Mouse (Mus musculus) myocyte (in vitro differentiated cells): ENCODE measurements around the gene Mfsd14b. TPM values are rescaled to one million over a fixed set of nuclear protein-coding genes. Genes with fewer than 3 reads are reported as not detected.

ENCODE experiments used
- H3K27me3 ChIP-seq: one replicate; pipeline ENCODE4 v1.6.1; 2011; ENCODE audit not compliant: control insufficient read depth, insufficient read depth, insufficient read length
- H3K36me3 ChIP-seq: one replicate; pipeline ENCODE4 v1.6.1; 2011; ENCODE audit not compliant: control insufficient read depth, insufficient read depth
- H3K4me2 ChIP-seq: one replicate; pipeline ENCODE4 v1.6.1; 2011; ENCODE audit warnings: low read depth, control low read depth
- H3K4me3 ChIP-seq: one replicate; pipeline ENCODE4 v1.5.1; 2011; ENCODE audit warnings: mild to moderate bottlenecking, control low read depth, moderate library complexity
- H3K79me2 ChIP-seq: one replicate; pipeline ENCODE4 v1.6.1; 2011; ENCODE audit not compliant: control insufficient read depth, insufficient read depth
- H3ac ChIP-seq: one replicate; pipeline ENCODE4 v1.6.1; 2011; ENCODE audit not compliant: control insufficient read depth, insufficient read length
- CEBPB ChIP-seq: IDR thresholded peaks from 2 replicates; pipeline ENCODE4 v1.6.1; 2011; ENCODE audit warnings: mild to moderate bottlenecking, moderate library complexity; ENCODE audit not compliant: poor library complexity, insufficient read depth, severe bottlenecking
- E2F4 ChIP-seq: IDR thresholded peaks from one replicate; pipeline ENCODE4 v1.6.1; 2011; ENCODE audit warnings: mild to moderate bottlenecking, control low read depth, moderate library complexity; ENCODE audit not compliant: insufficient read depth
- MAX ChIP-seq: IDR thresholded peaks from one replicate; pipeline ENCODE4 v1.6.1; 2011; ENCODE audit warnings: low read depth, mild to moderate bottlenecking, control low read depth
- MYOD1 ChIP-seq, 3 experiments: IDR thresholded peaks; one replicate each; pipeline ENCODE4 v1.6.1; 2011; ENCODE audit warnings: control low read depth in 2 of 3, low read depth in 2 of 3, mild to moderate bottlenecking in 2 of 3, moderate library complexity in 1 of 3; ENCODE audit not compliant: insufficient read length in 2 of 3, control insufficient read depth in 1 of 3
- MYOG ChIP-seq, 3 experiments: IDR thresholded peaks; one replicate each; pipeline ENCODE4 v1.6.1; 2011; ENCODE audit warnings: control low read depth in 2 of 3, low read depth in 2 of 3, mild to moderate bottlenecking in 2 of 3; ENCODE audit not compliant: insufficient read length in 2 of 3, control insufficient read depth in 1 of 3, insufficient read depth in 1 of 3
- POLR2A ChIP-seq: IDR thresholded peaks from one replicate; pipeline ENCODE4 v1.6.1; 2011; ENCODE audit warnings: low read depth, mild to moderate bottlenecking, control low read depth, moderate library complexity; ENCODE audit not compliant: insufficient read length
- POLR2AphosphoS2 ChIP-seq: IDR thresholded peaks from one replicate; pipeline ENCODE4 v1.6.1; 2011; ENCODE audit warnings: low read depth, control low read depth; ENCODE audit not compliant: insufficient read length
- REST ChIP-seq: IDR thresholded peaks from one replicate; pipeline ENCODE4 v1.6.1; 2011; ENCODE audit warnings: mild to moderate bottlenecking, control low read depth, moderate library complexity; ENCODE audit not compliant: insufficient read depth, insufficient read length
- SRF ChIP-seq: IDR thresholded peaks from one replicate; pipeline ENCODE4 v1.6.1; 2011; ENCODE audit warnings: low read depth; ENCODE audit not compliant: control insufficient read depth, insufficient read length
- TCF12 ChIP-seq: IDR thresholded peaks from one replicate; pipeline ENCODE4 v1.6.1; 2011; ENCODE audit warnings: mild to moderate bottlenecking, control low read depth; ENCODE audit not compliant: poor library complexity, insufficient read depth, severe bottlenecking
- TCF3 ChIP-seq: IDR thresholded peaks from one replicate; pipeline ENCODE4 v1.6.1; 2011; ENCODE audit warnings: low read depth, control low read depth; ENCODE audit not compliant: insufficient read length
- USF1 ChIP-seq: IDR thresholded peaks from one replicate; pipeline ENCODE4 v1.6.1; 2011; ENCODE audit warnings: low read depth, mild to moderate bottlenecking, control low read depth, moderate library complexity
- polyA plus RNA-seq: library from polyadenylated mRNA; unstranded; fragments of >200 nt; fragmentation: generic; extraction: Trizol; gene quantifications from one replicate; pipeline ENCODE4 v1.2.1, GENCODE M21; 2012; ENCODE audit warnings: missing spikeins

Mfsd14b gene
- polyA plus RNA-seq, 1 experiment: 6.0 TPM

GRCm38 (mm10) chr13:65100678-65101077, 12.1 kb downstream of the Mfsd14b start:
- Histone ChIP-seq H3K79me2 (peaks cover 28% of the 10 kb centered on the region), H3K36me3 (no peaks in the 10 kb centered on the region), H3ac (no peak overlapping the region), H3K4me2 (no peak overlapping the region), H3K4me3 (no peak overlapping the region), H3K27me3 (no peaks in the 10 kb centered on the region)
- TF ChIP-seq USF1 (no peak), POLR2A (no peak), POLR2AphosphoS2 (no peak), CEBPB (no peak), SRF (no peak), TCF3 (no peak), REST (no peak), MYOD1 (IDR thresholded peaks at IDR 0.05; ENCODE audit: control insufficient read depth in 1 of 3, insufficient read length in 2 of 3, low read depth in 2 of 3) (no peak)

- H3K27me3 ChIP-seq: no peaks in the 10 kb centered on the region
- H3ac ChIP-seq: no peak overlapping the region
- no peak overlapping the region for H3K4me2 ChIP-seq
- TF ChIP-seq MAX: no peak
- TF ChIP-seq MYOD1 (IDR thresholded peaks at IDR 0.05; ENCODE audit: control insufficient read depth in 1 of 3, insufficient read length in 2 of 3, low read depth in 2 of 3): no peak
- no peak for TF ChIP-seq SRF
- TF ChIP-seq POLR2AphosphoS2: no peak
- TF ChIP-seq REST: no peak
- TF ChIP-seq USF1: no peak
- TF ChIP-seq CEBPB: no peak
- no peak for TF ChIP-seq TCF3
- no peak for TF ChIP-seq E2F4
- TF ChIP-seq TCF12: no peak
- TF ChIP-seq MYOG (IDR thresholded peaks at IDR 0.05; ENCODE audit: control insufficient read depth in 1 of 3, insufficient read depth in 1 of 3, insufficient read length in 2 of 3, low read depth in 2 of 3): no peak
- no peak for TF ChIP-seq POLR2A
- H3K79me2 ChIP-seq: peaks cover 16% of the 10 kb centered on the region
- no peaks in the 10 kb centered on the region for H3K36me3 ChIP-seq
- H3K4me3 ChIP-seq: no peak overlapping the region
These were observed 15.8 kb downstream of the Mfsd14b start for GRCm38 (mm10) chr13:65097018-65097417.

- Histone ChIP-seq H3K27me3 (no peaks in the 10 kb centered on the region), H3ac (no peak overlapping the region), H3K79me2 (peaks cover 10% of the 10 kb centered on the region), H3K4me3 (no peak overlapping the region), H3K4me2 (no peak overlapping the region), H3K36me3 (no peaks in the 10 kb centered on the region)
- no peak for TF ChIP-seq E2F4
- TF ChIP-seq TCF3: no peak
- TF ChIP-seq POLR2A: no peak
These were observed 16.9 kb downstream of the Mfsd14b start for GRCm38 (mm10) chr13:65095923-65096322.

- Histone ChIP-seq H3K4me2 (no peak overlapping the region), H3K79me2 (no peaks in the 10 kb centered on the region), H3K4me3 (no peak overlapping the region), H3K36me3 (peaks cover 40% of the 10 kb centered on the region), H3K27me3 (no peaks in the 10 kb centered on the region), H3ac (no peak overlapping the region)
- TF ChIP-seq MAX (no peak), POLR2A (no peak), REST (no peak), MYOG (IDR thresholded peaks at IDR 0.05; ENCODE audit: control insufficient read depth in 1 of 3, insufficient read depth in 1 of 3, insufficient read length in 2 of 3, low read depth in 2 of 3) (no peak), E2F4 (no peak), MYOD1 (IDR thresholded peaks at IDR 0.05; ENCODE audit: control insufficient read depth in 1 of 3, insufficient read length in 2 of 3, low read depth in 2 of 3) (no peak), USF1 (no peak), CEBPB (no peak), TCF12 (no peak), POLR2AphosphoS2 (no peak), TCF3 (no peak), SRF (no peak)
These were observed 42.8 kb downstream of the Mfsd14b start for GRCm38 (mm10) chr13:65069969-65070368.

- Histone ChIP-seq H3K36me3 (no peaks in the 10 kb centered on the region), H3K4me2 (no peak within 1 kb of the TSS), H3K4me3 (no peak within 1 kb of the TSS), H3K27me3 (no peaks in the 10 kb centered on the region), H3K79me2 (no peaks in the 10 kb centered on the region), H3ac (no peak within 1 kb of the TSS)
- no peak for TF ChIP-seq USF1
- no peak for TF ChIP-seq TCF12
- no peak for TF ChIP-seq TCF3
These were observed 60.1 kb downstream of the Mfsd14b start, which contains the start of gene Prss47 for GRCm38 (mm10) chr13:65052660-65053059. TSS of gene Prss47 (minus strand) at chr13:65052760.

GRCm38 (mm10) chr13:65035057-65035456, 77.7 kb downstream of the Mfsd14b start:
- no peaks in the 10 kb centered on the region for H3K79me2 ChIP-seq
- TF ChIP-seq POLR2A (no peak), E2F4 (no peak), MYOD1 (IDR thresholded peaks at IDR 0.05; ENCODE audit: control insufficient read depth in 1 of 3, insufficient read length in 2 of 3, low read depth in 2 of 3) (no peak), TCF12 (no peak), USF1 (no peak), CEBPB (no peak), TCF3 (no peak), SRF (no peak), REST (no peak), POLR2AphosphoS2 (no peak), MAX (no peak)
- no peak overlapping the region for H3ac ChIP-seq
- no peaks in the 10 kb centered on the region for H3K27me3 ChIP-seq
- no peak overlapping the region for H3K4me3 ChIP-seq
- H3K36me3 ChIP-seq: no peaks in the 10 kb centered on the region
- no peak overlapping the region for H3K4me2 ChIP-seq
